8 mouse cellular contexts compared by ENCODE assay signal in genomic region chr5:38219771-38220307, GRCm38 (mm10). TPM values are rescaled to one million over a fixed set of nuclear protein-coding genes. Genes with fewer than 3 reads are reported as not detected.
DNase-seq lines count a peak whose midpoint lies in the region; ATAC-seq and TF ChIP-seq lines count a peak whose summit lies in the region.

No protein-coding gene starts in this region.

- H3K4me2 ChIP-seq in liver, embryonic 14.5 days (ENCODE audit: low read depth), result peak overlapping the region; percentile 95
- peak overlapping the region; percentile 83 for H3K4me2 ChIP-seq in neural tube, embryonic 13.5 days

- H3K9ac ChIP-seq in liver, embryonic 14.5 days (replicated peaks), result peak overlapping the region; percentile 80
- peak overlapping the region; percentile 92 for H3K9ac ChIP-seq in neural tube, embryonic 13.5 days

- ATAC-seq in liver, embryonic 14.5 days (ENCODE audit: insufficient read depth), result peak; percentile 69
- peak; percentile 80 for ATAC-seq in neural tube, embryonic 13.5 days (ENCODE audit: low read depth)

- H3K4me1 ChIP-seq in brown adipose tissue, adult 24 weeks (ENCODE audit: control insufficient read depth, insufficient read depth, insufficient read length, low read length), result peaks cover 5% of the 10 kb centered on the region; the same call in 1 of the 2 replicates
- H3K4me1 ChIP-seq in liver, embryonic 14.5 days (replicated peaks; ENCODE audit: control insufficient read depth in 2 of 2, insufficient read depth in 2 of 2, low read length in 1 of 2), result peaks cover 14 to 16% of the 10 kb centered on the region in 2 experiments; a peak in 3 of 4 replicates
- peaks cover 40% of the 10 kb centered on the region for H3K4me1 ChIP-seq in neural tube, embryonic 13.5 days (replicated peaks)

- DNase-seq in layer of hippocampus, adult 9-11 months, result peak; percentile 47
- DNase-seq in layer of hippocampus, adult 8-10 months (ENCODE audit: low spot score in 2 of 2), result no peak
- DNase-seq in forelimb bud, embryonic 11.5 days (ENCODE audit: low read depth, low spot score), result peak; percentile 24
- DNase-seq in liver, embryonic 14.5 days (ENCODE audit: low read depth in 3 of 3, low spot score in 3 of 3), result no peak
- no peak for DNase-seq in gastrocnemius, postnatal 4 days (ENCODE audit: low spot score in 2 of 2)
- DNase-seq in urinary bladder, postnatal 25 days (ENCODE audit: low spot score), result no peak

- peak overlapping the region; percentile 100 for H3K4me3 ChIP-seq in brown adipose tissue, adult 24 weeks (ENCODE audit: insufficient read depth, low read depth, low read length)
- H3K4me3 ChIP-seq in liver, embryonic 14.5 days (ENCODE audit: insufficient read depth in 1 of 2, low read depth in 2 of 2, low read length in 2 of 2), result peak overlapping the region; percentile 92 to 93
- peak overlapping the region; percentile 82 for H3K4me3 ChIP-seq in neural tube, embryonic 13.5 days

- no peaks in the 10 kb centered on the region for H3K9me3 ChIP-seq in liver, embryonic 14.5 days (ENCODE audit: control insufficient read depth, low read length)
- H3K9me3 ChIP-seq in neural tube, embryonic 13.5 days, result no peaks in the 10 kb centered on the region

- H3K36me3 ChIP-seq in liver, embryonic 14.5 days (replicated peaks; ENCODE audit: control insufficient read depth, insufficient read depth, low read depth), result no peaks in the 10 kb centered on the region
- peaks cover 18% of the 10 kb centered on the region for H3K36me3 ChIP-seq in neural tube, embryonic 13.5 days

- TF ChIP-seq CTCF in liver, embryonic 14.5 days (IDR thresholded peaks at IDR 0.05; ENCODE audit: low read depth), result 0 out of 2 replicates have a peak, but pooled peaks have one; percentile 6

- H3K27me3 ChIP-seq in liver, embryonic 14.5 days (ENCODE audit: control insufficient read depth, insufficient read depth, low read length), result no peaks in the 10 kb centered on the region
- no peaks in the 10 kb centered on the region for H3K27me3 ChIP-seq in neural tube, embryonic 13.5 days

- no peak for TF ChIP-seq EP300 in liver, embryonic 14.5 days (IDR thresholded peaks at IDR 0.05; ENCODE audit: low read depth)

- peak overlapping the region; percentile 56; the same call in 1 of the 2 replicates for H3K27ac ChIP-seq in brown adipose tissue, adult 24 weeks (replicated peaks; ENCODE audit: low read depth, low read length)
- peak overlapping the region; percentile 0; the same call in 1 of the 2 replicates for H3K27ac ChIP-seq in liver, embryonic 14.5 days
- H3K27ac ChIP-seq in neural tube, embryonic 13.5 days (replicated peaks), result peak overlapping the region; percentile 86

- WGBS in liver, embryonic 14.5 days (ENCODE audit: insufficient replicate concordance), result 1% methylated on average over 35 of the region's 35 CpGs
- under 1% methylated on average over 35 of the region's 35 CpGs for WGBS in neural tube, embryonic 13.5 days

RNA-seq across cellular contexts. Expression of gene Zbtb49, which starts 0.4 kb away (rescaled TPM):
- 10 to 100 TPM; 17.1 to 21.8 (median 21.0) TPM for total RNA-seq in layer of hippocampus, adult 8-10 months (2022)
- polyA plus RNA-seq in brown adipose tissue, adult 24 weeks (2012; ENCODE audit: insufficient read depth, insufficient read length, missing spikeins), result 1.3 and 1.7 TPM in 2 replicates
- 3.4 and 3.5 TPM in 2 replicates for polyA plus RNA-seq in liver, embryonic 14.5 days (2012; rRNA removed)
- polyA plus RNA-seq in liver, embryonic 14.5 days (2014; fragmentation: Nextera tagmentation; extraction: Ambion mirVana), result 2.2 and 2.3 TPM in 2 replicates
- 17.1 and 19.3 TPM in 2 replicates for polyA plus RNA-seq in neural tube, embryonic 13.5 days (2015; fragmentation: Nextera tagmentation; extraction: Ambion mirVana)
- total RNA-seq in gastrocnemius, postnatal 4 days (2021), result 1 to 10 TPM; 6.3 to 6.8 TPM

RNA-seq across cellular contexts. Expression of gene Lyar, which starts 0.4 kb away (rescaled TPM):
- total RNA-seq in layer of hippocampus, adult 8-10 months (2022), result 10 to 100 TPM in 2 of 4 experiments, 1 to 10 TPM in 2; 7.5 to 11.5 (median 10.0) TPM
- 32.3 and 32.7 TPM in 2 replicates for polyA plus RNA-seq in brown adipose tissue, adult 24 weeks (2012; ENCODE audit: insufficient read depth, insufficient read length, missing spikeins)
- 19.1 and 44.6 TPM in 2 replicates for polyA plus RNA-seq in liver, embryonic 14.5 days (2012; rRNA removed)
- 64.2 and 66.3 TPM in 2 replicates for polyA plus RNA-seq in liver, embryonic 14.5 days (2014; fragmentation: Nextera tagmentation; extraction: Ambion mirVana)
- 44.5 and 47.7 TPM in 2 replicates for polyA plus RNA-seq in neural tube, embryonic 13.5 days (2015; fragmentation: Nextera tagmentation; extraction: Ambion mirVana)
- 10 to 100 TPM; 16.6 to 18.6 TPM for total RNA-seq in gastrocnemius, postnatal 4 days (2021)

RNA-seq across cellular contexts. Expression of gene Tmem128, which starts 40.1 kb away (rescaled TPM):
- 10 to 100 TPM; 29.0 to 34.0 (median 30.1) TPM for total RNA-seq in layer of hippocampus, adult 8-10 months (2022)
- 53.7 and 66.6 TPM in 2 replicates for polyA plus RNA-seq in brown adipose tissue, adult 24 weeks (2012; ENCODE audit: insufficient read depth, insufficient read length, missing spikeins)
- polyA plus RNA-seq in liver, embryonic 14.5 days (2012; rRNA removed), result 24.0 and 26.7 TPM in 2 replicates
- 49.5 and 51.8 TPM in 2 replicates for polyA plus RNA-seq in liver, embryonic 14.5 days (2014; fragmentation: Nextera tagmentation; extraction: Ambion mirVana)
- 114 and 116 TPM in 2 replicates for polyA plus RNA-seq in neural tube, embryonic 13.5 days (2015; fragmentation: Nextera tagmentation; extraction: Ambion mirVana)
- 10 to 100 TPM; 18.6 to 19.3 TPM for total RNA-seq in gastrocnemius, postnatal 4 days (2021)

RNA-seq across cellular contexts. Expression of gene Otop1, which starts 55.9 kb away (rescaled TPM):
- not detected for total RNA-seq in layer of hippocampus, adult 8-10 months (2022)
- 131 and 159 TPM in 2 replicates for polyA plus RNA-seq in brown adipose tissue, adult 24 weeks (2012; ENCODE audit: insufficient read depth, insufficient read length, missing spikeins)
- not detected in 2 replicates for polyA plus RNA-seq in liver, embryonic 14.5 days (2012; rRNA removed)
- not detected in 2 replicates for polyA plus RNA-seq in liver, embryonic 14.5 days (2014; fragmentation: Nextera tagmentation; extraction: Ambion mirVana)
- polyA plus RNA-seq in neural tube, embryonic 13.5 days (2015; fragmentation: Nextera tagmentation; extraction: Ambion mirVana), result not detected in 2 replicates
- under 1 TPM; 0.37 to 0.57 TPM for total RNA-seq in gastrocnemius, postnatal 4 days (2021)

Comparison
In these comparisons a context has a peak if more than half of its experiments do, and no peak if none do; other contexts are left out.
1. DNase-seq: peak in layer of hippocampus, adult 9-11 months (single experiment) and forelimb bud, embryonic 11.5 days (single experiment); none in layer of hippocampus, adult 8-10 months (0 of 2), liver, embryonic 14.5 days (0 of 3), gastrocnemius, postnatal 4 days (0 of 2) and urinary bladder, postnatal 25 days (single experiment).
2. H3K27ac ChIP-seq: peak in every context shown above with its lines; median percentile 86 in neural tube, embryonic 13.5 days; 56 in brown adipose tissue, adult 24 weeks; 0 in liver, embryonic 14.5 days.
3. Peak in every context shown above with its lines, with median percentiles within 50 percentile points of each other: H3K4me3 ChIP-seq.